Mouse (Mus musculus) adrenal gland, postnatal 14 days (tissue): ENCODE measurements around the gene Zfp385c. TPM values are rescaled to one million over a fixed set of nuclear protein-coding genes. Genes with fewer than 3 reads are reported as not detected.
"Not testable (repeated sequence)": the region's sequence is repeated elsewhere in the genome, so short reads cannot be mapped to it uniquely, and the experiment has no call there.

Experiments
- DNase-seq: peaks from one replicate; pipeline ENCODE4 v3.0.0; 2021; ENCODE audit warnings: mixed read lengths
- total RNA-seq: library from RNA; stranded (reverse); gene quantifications from 2 replicates; pipeline ENCODE4 v1.2.3, GENCODE M21; 2021

Gene Zfp385c
- total RNA-seq, 1 experiment from 2014 or later: not detected

- no peak for DNase-seq
Observed at GRCm38 (mm10) chr11:100625754-100626700, 66.2 kb downstream of the Zfp385c start.

GRCm38 (mm10) chr11:100623867-100624266 lies 68.4 kb downstream of the Zfp385c start:
- DNase-seq: peak; percentile 69

- DNase-seq: peak; percentile 98
Observed at GRCm38 (mm10) chr11:100622714-100623113, 69.5 kb downstream of the Zfp385c start.

- DNase-seq: no peak
Observed at GRCm38 (mm10) chr11:100619982-100620381, 72.3 kb downstream of the Zfp385c start, which contains the start of gene Dnajc7. Gene Dnajc7 (minus strand): TSS chr11:100620168.

DNA sequence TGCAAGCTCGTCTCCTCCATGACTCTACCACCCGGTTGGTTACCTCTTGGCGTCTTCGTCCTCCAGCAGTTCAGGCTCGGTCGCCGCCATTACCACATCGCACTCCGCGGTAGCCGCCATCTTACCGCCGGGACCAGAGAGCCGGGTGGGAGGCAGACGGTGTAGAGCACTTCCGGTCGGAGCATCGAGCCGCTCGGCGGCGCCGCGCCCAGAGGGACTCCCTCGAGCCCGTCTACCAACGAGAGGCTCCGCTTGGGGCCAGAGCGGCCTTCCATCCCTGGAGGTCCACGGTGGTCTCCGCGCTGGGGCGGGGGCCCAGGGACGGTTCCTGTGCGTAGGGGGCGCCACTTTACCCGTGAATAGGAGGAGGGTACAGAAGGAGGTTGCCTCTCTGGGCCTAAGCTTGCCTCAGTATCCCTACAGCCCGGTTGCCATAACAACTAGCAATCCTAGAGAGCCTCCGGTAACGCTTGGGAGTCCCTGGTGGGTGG lies 72.7 kb downstream of the Zfp385c start:
- peak; percentile 97 for DNase-seq

GRCm38 (mm10) chr11:100618761-100619484 lies 73.3 kb downstream of the Zfp385c start, which contains the start of gene Nkiras2:
Gene Nkiras2 (plus strand): TSS chr11:100619244.
- peak; percentile 83 for DNase-seq

GRCm38 (mm10) chr11:100617480-100617879 lies 74.8 kb downstream of the Zfp385c start:
- DNase-seq: no peak

GRCm38 (mm10) chr11:100616836-100617235 lies 75.4 kb downstream of the Zfp385c start:
- DNase-seq: not testable (repeated sequence)

GRCm38 (mm10) chr11:100616332-100616731 lies 75.9 kb downstream of the Zfp385c start:
- DNase-seq: no peak

GRCm38 (mm10) chr11:100613241-100613640 lies 79.0 kb downstream of the Zfp385c start:
- DNase-seq: peak; percentile 55

DNA sequence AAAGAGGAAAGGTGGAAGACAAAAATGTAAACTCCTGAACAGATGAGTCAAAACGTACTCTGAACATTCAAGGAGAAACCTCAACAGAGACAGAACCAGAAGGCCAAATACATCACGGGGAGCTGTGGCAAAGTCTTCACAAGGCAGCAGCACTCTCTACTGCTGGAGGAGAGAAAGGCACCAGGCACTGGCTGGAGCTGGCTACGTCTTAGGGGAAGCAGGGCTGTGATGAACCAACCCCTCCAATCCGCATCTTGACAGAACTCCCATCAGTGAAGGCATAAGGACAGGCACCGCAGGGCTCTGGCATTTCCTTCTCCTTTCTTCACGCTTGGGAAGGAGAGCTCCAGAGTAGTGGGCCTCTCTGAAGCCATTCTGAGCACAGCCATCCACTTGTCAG lies 80.6 kb downstream of the Zfp385c start:
- peak; percentile 59 for DNase-seq

GRCm38 (mm10) chr11:100609997-100610680 lies 82.1 kb downstream of the Zfp385c start:
- peak; percentile 72 for DNase-seq

DNA sequence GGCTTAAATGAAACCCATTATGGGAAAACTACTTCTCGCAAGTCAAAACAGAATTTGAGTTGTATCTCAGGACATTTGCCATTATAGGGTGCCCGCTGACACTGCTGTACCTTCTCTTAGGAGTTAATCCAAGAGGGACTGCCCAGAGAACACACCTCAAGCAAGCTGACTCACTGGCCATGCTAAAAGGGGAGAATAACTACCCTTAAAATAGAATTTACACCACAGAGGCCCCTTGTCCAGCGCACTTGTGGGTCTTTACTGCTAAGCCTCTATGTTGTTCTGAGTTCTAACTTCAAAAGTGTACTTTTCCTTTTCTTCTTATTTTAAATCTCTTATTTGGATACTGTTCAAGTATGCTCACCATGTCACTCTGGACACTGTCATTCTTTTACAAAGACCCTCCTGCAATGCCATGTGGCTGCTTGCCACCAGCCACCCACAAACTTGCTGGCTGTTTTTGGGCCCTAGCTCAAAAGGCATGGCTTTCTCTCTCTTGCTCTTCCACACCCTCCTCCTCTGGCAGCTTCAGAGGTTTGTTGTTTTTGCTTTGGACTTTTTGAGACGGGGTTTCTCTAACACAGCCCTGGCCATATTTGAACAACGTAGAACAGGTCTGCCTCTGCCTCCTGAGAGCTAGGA lies 82.8 kb downstream of the Zfp385c start:
- DNase-seq: no peak

- DNase-seq: no peak
Observed at GRCm38 (mm10) chr11:100608796-100609195, 83.5 kb downstream of the Zfp385c start.

DNA sequence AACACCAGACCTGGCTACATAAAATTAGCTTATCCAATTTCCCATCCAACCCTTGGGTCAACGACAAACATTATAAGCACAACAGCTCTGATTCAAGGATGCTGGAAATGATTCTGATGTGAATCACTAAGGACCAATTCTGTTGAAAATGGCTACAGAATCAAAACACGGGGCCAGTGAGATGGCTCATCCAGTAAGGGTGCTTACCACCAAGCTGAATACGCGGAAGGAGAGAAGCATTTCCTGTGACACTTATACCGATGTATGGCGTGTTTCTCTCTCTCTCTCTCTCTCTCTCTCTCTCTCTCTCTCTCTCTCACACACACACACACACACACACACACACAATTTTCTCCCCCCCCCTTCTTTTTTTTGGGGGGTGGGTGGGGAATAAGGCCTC lies 85.1 kb downstream of the Zfp385c start:
- DNase-seq: no peak

- no peak for DNase-seq
Observed at GRCm38 (mm10) chr11:100605451-100605850, 86.8 kb downstream of the Zfp385c start.

DNA sequence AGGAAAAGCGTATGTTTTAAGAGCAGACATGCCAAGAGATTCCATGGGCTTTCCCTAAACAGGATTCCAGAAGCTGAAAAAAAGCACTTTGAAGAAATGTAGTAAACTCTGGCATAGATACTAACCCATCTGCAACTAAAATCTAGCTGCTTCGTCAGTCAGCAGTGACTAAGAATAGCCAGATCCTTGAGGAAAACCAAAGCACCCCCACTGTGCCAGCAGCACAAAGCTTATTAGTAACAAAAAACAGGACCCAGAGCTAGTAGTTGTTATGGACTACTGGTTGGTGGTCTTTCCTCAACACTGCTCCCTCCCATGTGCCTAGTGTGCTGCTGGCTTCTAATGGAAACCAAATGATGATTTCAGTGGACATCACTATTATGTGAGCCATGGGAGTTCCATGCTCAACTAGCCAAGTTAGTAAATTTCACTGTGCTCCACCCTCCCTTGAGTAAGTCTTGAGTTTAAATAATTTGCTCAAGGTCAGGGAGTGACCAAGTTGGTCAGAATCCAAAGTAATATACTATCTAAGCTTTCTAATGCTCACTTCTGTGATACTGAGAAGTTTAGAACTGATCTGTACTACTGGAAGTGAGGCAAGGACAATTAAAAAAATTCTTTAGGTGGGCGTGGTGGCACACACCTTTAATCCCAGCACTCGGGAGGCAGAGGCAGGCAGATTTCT lies 87.8 kb downstream of the Zfp385c start:
- no peak for DNase-seq

DNA sequence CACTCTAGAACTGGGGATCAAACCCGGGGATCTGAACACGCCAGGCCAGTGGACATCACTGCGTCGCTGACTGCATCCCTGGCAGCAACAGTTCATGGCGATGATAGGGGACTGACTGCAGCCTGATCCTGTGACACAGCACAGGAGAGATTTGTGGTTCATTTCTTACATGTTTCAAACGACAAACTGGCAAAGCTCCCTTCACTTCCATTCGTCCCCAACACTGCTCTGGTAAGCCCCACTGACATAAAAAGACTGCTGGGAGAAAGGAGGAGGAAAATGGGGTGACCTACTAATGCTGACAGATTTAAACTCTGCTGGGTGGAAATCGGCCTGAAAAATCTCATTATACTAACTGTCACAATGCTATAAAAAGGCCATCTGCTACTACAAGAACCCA lies 88.4 kb downstream of the Zfp385c start:
- no peak for DNase-seq

DNA sequence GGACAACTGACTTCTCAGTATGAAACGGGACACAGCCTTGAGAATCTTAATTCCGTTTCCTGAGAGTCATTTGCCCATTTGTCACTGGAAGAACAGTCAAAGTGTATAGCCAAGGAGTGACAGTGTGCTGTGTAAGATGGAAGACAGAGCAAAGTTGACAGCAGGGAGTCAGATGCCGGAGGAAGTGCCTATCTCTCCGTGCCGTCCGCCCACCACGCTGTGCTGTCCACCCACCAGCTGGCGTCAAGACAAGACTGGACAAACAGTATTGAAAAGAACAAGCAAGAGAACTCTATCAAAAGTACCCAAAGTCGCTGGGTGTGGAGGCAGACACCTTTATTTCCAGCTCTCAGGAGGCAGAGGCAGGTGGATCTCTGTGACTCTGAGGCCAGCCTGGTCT lies 89.1 kb downstream of the Zfp385c start:
- DNase-seq: no peak

GRCm38 (mm10) chr11:100601372-100601771 lies 90.9 kb downstream of the Zfp385c start:
- no peak for DNase-seq

DNA sequence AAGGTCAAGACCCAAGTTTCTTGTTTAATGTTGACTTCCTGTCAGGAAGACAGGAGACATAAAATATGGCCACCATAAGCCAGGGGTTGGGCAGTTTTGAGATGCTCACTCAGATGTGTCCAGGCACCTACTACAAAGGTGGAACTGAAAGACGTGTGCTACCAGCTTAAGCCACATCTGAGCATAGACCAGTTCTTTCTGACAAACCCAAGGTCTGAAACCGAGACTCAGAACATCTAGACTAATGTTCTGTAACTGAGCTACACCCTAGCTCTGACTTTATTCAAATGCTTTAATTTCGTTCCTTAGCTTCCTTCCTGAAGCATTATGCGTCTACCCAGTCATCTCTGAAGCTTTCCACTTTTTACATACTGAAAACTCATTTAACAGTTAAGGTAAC lies 94.2 kb downstream of the Zfp385c start:
- DNase-seq: no peak
